Comparison of ENCODE assay signal across 17 mouse cellular contexts in genomic region chr11:36054323-36054722, GRCm38 (mm10).
"Had no signal": no experiment of that assay in that cellular context is flagged by ENCODE, and none has a peak within 500 bp of the region (broad histone marks: within the 10 kb centered on the region; RNA-seq: fewer than 3 reads in every experiment).

No protein-coding gene starts in this region.

- H3K4me2 ChIP-seq: liver, embryonic 11.5 days; liver, embryonic 15.5 days; lung, embryonic 14.5 days; midbrain, embryonic 11.5 days; midbrain, embryonic 15.5 days; neural tube, embryonic 12.5 days had no signal

- H3K9me3 ChIP-seq: limb, embryonic 10.5 days; liver, embryonic 15.5 days; megakaryocyte, embryonic 14.5 days; midbrain, embryonic 15.5 days; neural tube, embryonic 12.5 days had no signal

- DNase-seq: kidney, adult 18-20 months; kidney, postnatal 10 days; kidney, postnatal 4 days; lung, embryonic 14.5 days; lung, postnatal 10 days; right cerebral cortex, postnatal 25 days; thymus, postnatal 25 days had no signal

- H3K4me3 ChIP-seq: layer of hippocampus, adult 2 months; limb, embryonic 10.5 days; liver, embryonic 15.5 days; megakaryocyte, embryonic 14.5 days; midbrain, embryonic 15.5 days; neural tube, embryonic 12.5 days had no signal

- H3K27ac ChIP-seq: layer of hippocampus, adult 2 months; limb, embryonic 10.5 days; liver, embryonic 15.5 days; macrophage; midbrain, embryonic 15.5 days; neural tube, embryonic 12.5 days; stomach, postnatal 0 days had no signal

- H3K9ac ChIP-seq: liver, embryonic 15.5 days; lung, embryonic 14.5 days; midbrain, embryonic 15.5 days; neural tube, embryonic 12.5 days had no signal

- H3K4me1 ChIP-seq: liver, embryonic 15.5 days; megakaryocyte, embryonic 14.5 days had no signal

- ATAC-seq: midbrain, embryonic 15.5 days had no signal

- H3K36me3 ChIP-seq: limb, embryonic 10.5 days; liver, embryonic 15.5 days; midbrain, embryonic 15.5 days; neural tube, embryonic 12.5 days had no signal

- H3K27me3 ChIP-seq: liver, embryonic 15.5 days; megakaryocyte, embryonic 14.5 days; midbrain, embryonic 15.5 days; neural tube, embryonic 12.5 days had no signal
